8 mouse cellular contexts compared by ENCODE assay signal in the genomic region with DNA sequence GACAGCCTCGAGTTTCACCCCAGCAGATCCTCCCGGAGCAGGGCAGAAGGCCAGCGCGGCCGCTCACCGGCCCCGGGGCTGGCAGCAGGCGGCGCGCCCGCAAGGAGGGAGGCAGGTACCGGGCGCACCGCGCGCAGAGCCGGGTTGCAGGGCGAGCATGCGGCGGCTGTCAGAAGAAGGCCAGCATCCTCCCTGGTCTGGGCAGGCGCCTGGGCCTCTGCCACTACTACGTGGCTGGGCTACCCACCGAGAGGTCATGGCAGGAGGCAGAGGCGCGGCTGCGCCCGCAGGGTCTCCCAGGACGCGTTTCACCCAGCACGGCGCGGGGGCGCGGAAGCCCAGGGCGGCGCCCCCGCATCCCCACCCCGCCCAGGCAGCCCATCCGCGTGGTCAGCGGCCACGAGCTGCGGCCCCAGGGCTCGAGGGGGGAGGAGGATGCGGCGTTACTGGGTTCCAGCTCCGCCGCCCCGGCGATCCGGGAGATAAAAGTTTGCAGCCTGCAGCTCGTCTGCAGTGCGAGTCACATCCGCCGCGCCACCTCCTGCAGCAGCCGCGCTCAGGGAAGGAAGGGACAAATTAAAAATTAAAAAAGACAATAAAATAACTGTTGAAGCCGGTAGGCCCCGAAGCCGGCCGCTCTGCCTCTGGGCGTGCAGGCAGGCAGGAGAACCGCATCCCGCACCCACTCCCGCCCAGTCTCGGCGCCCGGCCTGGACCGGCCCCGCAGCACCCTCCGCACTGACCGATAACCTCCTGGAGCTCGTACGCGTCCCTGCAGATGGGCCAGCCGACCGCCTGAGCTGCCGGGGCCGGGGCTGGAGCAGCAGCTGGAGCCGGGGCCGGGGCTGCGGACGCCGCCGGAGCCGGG. TPM values are rescaled to one million over a fixed set of nuclear protein-coding genes. Genes with fewer than 3 reads are reported as not detected.
DNase-seq lines count a peak whose midpoint lies in the region; ATAC-seq and TF ChIP-seq lines count a peak whose summit lies in the region.

No protein-coding gene starts in this region.

- intact Hi-C loops in left cerebral cortex, postnatal 4 days (cut with DNase I): no loop called here

- H3K4me3 ChIP-seq in embryonic facial prominence, embryonic 10.5 days: peak overlapping the region; percentile 95
- peak overlapping the region; percentile 89 for H3K4me3 ChIP-seq in intestine, postnatal 0 days (ENCODE audit: low read depth, low read length)

- H3K4me1 ChIP-seq in embryonic facial prominence, embryonic 10.5 days: peaks cover 47% of the 10 kb centered on the region
- H3K4me1 ChIP-seq in intestine, postnatal 0 days (replicated peaks; ENCODE audit: control insufficient read depth, insufficient read depth, low read length): no peaks in the 10 kb centered on the region

- ATAC-seq in intestine, postnatal 0 days: peak; percentile 53

- H3K9me3 ChIP-seq in embryonic facial prominence, embryonic 10.5 days: no peaks in the 10 kb centered on the region
- no peaks in the 10 kb centered on the region for H3K9me3 ChIP-seq in intestine, postnatal 0 days (ENCODE audit: control insufficient read depth)

- peak overlapping the region; percentile 94 for H3K27ac ChIP-seq in embryonic facial prominence, embryonic 10.5 days (replicated peaks)
- H3K27ac ChIP-seq in intestine, postnatal 0 days (ENCODE audit: low read depth, low read length): peak overlapping the region; percentile 82

- H3K36me3 ChIP-seq in embryonic facial prominence, embryonic 10.5 days (replicated peaks): 0 out of 2 replicates have a peak, but pooled peaks cover 3% of the 10 kb centered on the region
- H3K36me3 ChIP-seq in intestine, postnatal 0 days (ENCODE audit: control insufficient read depth, insufficient read depth): no peaks in the 10 kb centered on the region

- H3K27me3 ChIP-seq in embryonic facial prominence, embryonic 10.5 days (replicated peaks; ENCODE audit: low read depth, poor library complexity, severe bottlenecking): peaks cover 15% of the 10 kb centered on the region; the same call in 1 of the 2 replicates
- no peaks in the 10 kb centered on the region for H3K27me3 ChIP-seq in intestine, postnatal 0 days (replicated peaks; ENCODE audit: control insufficient read depth, insufficient read depth, low read length)

- peak; percentile 51 for TF ChIP-seq CTCF in intestine, postnatal 0 days (IDR thresholded peaks at IDR 0.05; ENCODE audit: low read depth)

- WGBS in embryonic facial prominence, embryonic 10.5 days: under 1% methylated on average over 87 of the region's 87 CpGs
- under 1% methylated on average over 79 of the region's 87 CpGs for WGBS in intestine, postnatal 0 days

- H3K4me2 ChIP-seq in intestine, postnatal 0 days (replicated peaks; ENCODE audit: low read depth): peak overlapping the region; percentile 99

- H3K9ac ChIP-seq in intestine, postnatal 0 days (ENCODE audit: low read depth, low read length): peak overlapping the region; percentile 60

- peak; percentile 51 for DNase-seq in layer of hippocampus, adult 11-12 months (ENCODE audit: low spot score)
- no peak for DNase-seq in layer of hippocampus, adult 9-10 months (ENCODE audit: low spot score)
- peak; percentile 81 for DNase-seq in embryonic facial prominence, embryonic 10.5 days (ENCODE audit: low spot score)
- peak; percentile 64 to 71 for DNase-seq in heart, adult 18-20 months
- DNase-seq in left cerebral cortex, postnatal 4 days: peak; percentile 57
- DNase-seq in mesoderm, embryonic 11.5 days (ENCODE audit: low read depth, low spot score): peak; percentile 67
- DNase-seq in right cerebral cortex, postnatal 14 days: peak; percentile 50

RNA-seq across cellular contexts. Expression of gene Stk39, which starts 0.9 kb away (rescaled TPM):
- polyA plus RNA-seq in embryonic facial prominence, embryonic 10.5 days (2016; fragmentation: Nextera tagmentation; extraction: Ambion mirVana): 19.3 and 19.4 TPM in 2 replicates
- total RNA-seq in heart, adult 18-20 months (2021): 10 to 100 TPM; 88.1 to 97.1 TPM
- polyA plus RNA-seq in intestine, postnatal 0 days (2015; fragmentation: Nextera tagmentation; extraction: Ambion mirVana): 10.1 and 16.6 TPM in 2 replicates
- total RNA-seq in left cerebral cortex, postnatal 4 days (2021): 10 to 100 TPM; 48.2 to 53.6 TPM
